Mouse (Mus musculus) G1E (cell line): ENCODE results near the gene Diaph3. TPM values are rescaled to one million over a fixed set of nuclear protein-coding genes. Genes with fewer than 3 reads are reported as not detected.
"Not testable (repeated sequence)": the region's sequence is repeated elsewhere in the genome, so short reads cannot be mapped to it uniquely, and the experiment has no call there.

Source experiments
- ATAC-seq: 2 replicates; pipeline ENCODE4 v1.8.0; 2016; ENCODE audit warnings: mild to moderate bottlenecking; ENCODE audit not compliant: insufficient number of reproducible peaks, poor library complexity, low FRiP score, severe bottlenecking; ENCODE audit errors: extremely low read depth
- DNase-seq: peaks from one replicate; pipeline ENCODE4 v3.0.0; 2012; ENCODE audit warnings: low spot score
- H3K27me3 ChIP-seq: 2 replicates; pipeline ENCODE4 v1.6.1; 2012; ENCODE audit warnings: mild to moderate bottlenecking, low read length, inconsistent platforms; ENCODE audit not compliant: insufficient read depth
- H3K36me3 ChIP-seq: replicated peaks from 2 replicates; pipeline ENCODE3; 2012; ENCODE audit warnings: mild to moderate bottlenecking, inconsistent platforms
- H3K4me1 ChIP-seq: 2 replicates; pipeline ENCODE4 v1.6.1; 2012; ENCODE audit warnings: low read depth, low read length, inconsistent platforms, mixed read lengths; ENCODE audit not compliant: insufficient read depth
- H3K4me3 ChIP-seq: 2 replicates; pipeline ENCODE4 v1.5.1; 2012; ENCODE audit warnings: low read depth, mild to moderate bottlenecking, inconsistent platforms, low read length, moderate library complexity, mixed read lengths
- H3K9me3 ChIP-seq: replicated peaks from 2 replicates; pipeline ENCODE4 v1.6.1; 2012; ENCODE audit warnings: inconsistent platforms
- CTCF ChIP-seq: IDR thresholded peaks from 2 replicates; pipeline ENCODE4 v1.5.1; 2012; ENCODE audit warnings: low read depth, low read length, inconsistent platforms, mixed read lengths
- GATA1 ChIP-seq: IDR thresholded peaks from 2 replicates; pipeline ENCODE4 v1.6.1; 2012; ENCODE audit warnings: borderline replicate concordance, low read length, inconsistent platforms, mixed read lengths
- GATA2 ChIP-seq: IDR thresholded peaks from 2 replicates; pipeline ENCODE4 v1.6.1; 2012; ENCODE audit warnings: low read depth, low read length, inconsistent platforms, borderline replicate concordance
- POLR2AphosphoS5 ChIP-seq: IDR thresholded peaks from 2 replicates; pipeline ENCODE4 v1.6.1; 2012; ENCODE audit warnings: low read depth, low read length, inconsistent platforms; ENCODE audit not compliant: insufficient replicate concordance
- TAL1 ChIP-seq: conservative IDR thresholded peaks from 2 replicates; pipeline ENCODE4 v1.6.1; 2012; ENCODE audit warnings: low read depth, low read length, inconsistent platforms, mixed read lengths
- polyA plus RNA-seq: library from polyadenylated mRNA; stranded (reverse); fragments of >175 nt; gene quantifications from 2 replicates; pipeline ENCODE4 v1.2.3, GENCODE M21; 2012
- total RNA-seq, 2 experiments: library from RNA; stranded (forward) in 1 of 2; stranded (reverse) in 1 of 2; fragments of 200-1000 nt in 1 of 2; fragments of >200 nt in 1 of 2; fragmentation: Nextera tagmentation in 1 of 2; gene quantifications; 2 replicates each; pipeline ENCODE4 v1.2.3; 2014 to 2017

Diaph3 gene
- total and polyA plus RNA-seq, 3 experiments, result 70.5 to 213 (median 152) TPM

DNA sequence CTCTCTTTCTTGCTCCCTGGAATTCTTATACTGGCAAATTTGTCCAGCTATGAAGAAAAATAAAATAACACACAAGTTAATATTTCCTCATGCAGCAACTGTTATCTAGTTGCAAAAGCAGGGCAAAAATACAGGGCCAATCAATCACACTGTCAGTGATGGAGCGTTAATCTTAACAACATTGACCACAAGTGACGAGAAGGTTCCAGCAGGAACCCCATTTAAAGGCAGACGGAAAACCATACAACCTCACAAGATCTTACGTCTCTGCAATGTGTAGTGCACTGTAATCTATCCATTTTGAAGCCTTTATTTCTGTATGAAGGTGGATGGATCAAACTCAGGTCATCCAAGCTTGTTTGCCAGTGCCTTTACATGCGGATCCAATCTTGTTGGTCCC is 49.9 kb downstream of the Diaph3 start:
- Histone ChIP-seq H3K9me3 (peaks cover 9% of the 10 kb centered on the region), H3K27me3 (no peaks in the 10 kb centered on the region), H3K4me1 (no peaks in the 10 kb centered on the region), H3K4me3 (no peak overlapping the region), H3K36me3 (peaks cover 64% of the 10 kb centered on the region)
- no peak for ATAC-seq
- DNase-seq, result no peak
- no peak for TF ChIP-seq POLR2AphosphoS5
- no peak for TF ChIP-seq TAL1
- no peak for TF ChIP-seq CTCF
- TF ChIP-seq GATA1, result no peak
- TF ChIP-seq GATA2, result no peak

DNA sequence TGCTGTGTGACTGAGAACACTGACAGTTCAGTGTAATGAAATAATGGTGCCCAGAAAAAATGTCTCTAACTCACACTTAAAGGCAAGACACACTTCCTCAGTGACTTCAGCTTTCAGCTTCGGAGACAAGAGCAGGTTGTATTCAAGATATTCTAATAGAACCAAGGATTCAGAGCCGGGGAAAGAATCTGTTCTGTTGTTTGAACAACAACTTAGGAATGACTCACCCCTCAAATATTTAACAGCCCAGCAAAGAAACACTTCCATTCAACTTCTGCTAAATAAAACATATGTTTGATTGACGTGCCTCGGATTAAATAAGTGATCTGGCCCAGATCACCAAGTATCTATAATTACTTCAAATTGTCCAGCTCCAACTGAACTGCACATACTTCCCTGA is 52.1 kb downstream of the Diaph3 start:
- ATAC-seq, result no peak
- TF ChIP-seq GATA2 (no peak), TAL1 (no peak), CTCF (no peak), POLR2AphosphoS5 (no peak), GATA1 (no peak)
- Histone ChIP-seq H3K9me3 (peaks cover 9% of the 10 kb centered on the region), H3K4me1 (no peaks in the 10 kb centered on the region), H3K4me3 (no peak overlapping the region), H3K36me3 (peaks cover 56% of the 10 kb centered on the region), H3K27me3 (no peaks in the 10 kb centered on the region)
- DNase-seq, result no peak

- no peaks in the 10 kb centered on the region for H3K27me3 ChIP-seq
- peaks cover 9% of the 10 kb centered on the region for H3K9me3 ChIP-seq
- peaks cover 53% of the 10 kb centered on the region for H3K36me3 ChIP-seq
- TF ChIP-seq TAL1 (no peak), CTCF (no peak), GATA1 (no peak), POLR2AphosphoS5 (no peak), GATA2 (no peak)
- DNase-seq (no peak), ATAC-seq (no peak)
- no peak overlapping the region for H3K4me3 ChIP-seq
- no peaks in the 10 kb centered on the region for H3K4me1 ChIP-seq
These were observed 52.6 kb downstream of the Diaph3 start for GRCm38 (mm10) chr14:87088456-87088855.

DNA sequence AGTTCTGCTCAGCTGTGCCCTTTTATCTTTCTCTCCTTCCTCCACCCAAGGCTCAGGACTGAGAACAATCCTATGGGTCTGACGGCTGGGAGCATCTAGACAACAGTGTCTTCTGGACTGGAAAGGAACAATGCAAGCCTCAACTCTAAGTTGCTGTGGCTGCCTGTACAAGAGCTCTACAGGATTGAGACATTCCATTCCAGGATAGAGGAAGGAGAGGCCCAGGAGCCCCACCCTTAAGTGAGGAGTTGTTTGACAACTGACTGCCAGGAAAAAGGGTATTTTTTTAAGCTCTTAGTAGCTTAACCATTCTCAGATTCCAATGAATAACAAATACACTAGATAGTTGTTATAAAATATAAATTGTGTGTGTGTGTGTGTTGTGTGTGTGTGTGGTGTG is 53.0 kb downstream of the Diaph3 start:
- DNase-seq, result no peak
- no peak overlapping the region for H3K4me3 ChIP-seq
- H3K4me1 ChIP-seq, result no peaks in the 10 kb centered on the region
- H3K9me3 ChIP-seq, result peaks cover 9% of the 10 kb centered on the region
- H3K27me3 ChIP-seq, result no peaks in the 10 kb centered on the region
- no peak for ATAC-seq
- no peak for TF ChIP-seq POLR2AphosphoS5
- TF ChIP-seq TAL1, result no peak
- TF ChIP-seq CTCF, result no peak
- H3K36me3 ChIP-seq, result peaks cover 48% of the 10 kb centered on the region

DNA sequence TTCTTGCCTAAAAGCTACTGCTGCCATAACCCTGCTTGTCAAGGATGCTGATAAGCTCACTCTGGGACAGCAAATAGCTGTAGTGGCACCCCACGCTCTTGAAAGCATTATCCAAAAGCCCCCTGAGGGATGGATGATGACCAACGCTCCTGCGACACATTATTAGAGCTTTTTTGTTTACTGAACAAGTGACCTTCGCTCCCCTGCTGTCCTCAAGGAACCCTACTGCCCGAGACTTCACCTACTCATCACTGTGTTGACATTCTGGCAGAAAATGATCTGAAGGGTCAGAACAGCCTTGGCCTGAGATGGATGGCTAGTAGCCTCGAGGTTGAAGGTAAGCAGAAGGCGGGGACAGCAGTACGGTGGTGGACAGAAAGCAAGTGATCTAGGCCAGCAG is 56.1 kb downstream of the Diaph3 start:
- not testable (repeated sequence) for DNase-seq, H3K9me3 ChIP-seq, H3K27me3 ChIP-seq, ATAC-seq, H3K4me1 ChIP-seq, H3K4me3 ChIP-seq
- peaks cover 42% of the 10 kb centered on the region for H3K36me3 ChIP-seq

DNA sequence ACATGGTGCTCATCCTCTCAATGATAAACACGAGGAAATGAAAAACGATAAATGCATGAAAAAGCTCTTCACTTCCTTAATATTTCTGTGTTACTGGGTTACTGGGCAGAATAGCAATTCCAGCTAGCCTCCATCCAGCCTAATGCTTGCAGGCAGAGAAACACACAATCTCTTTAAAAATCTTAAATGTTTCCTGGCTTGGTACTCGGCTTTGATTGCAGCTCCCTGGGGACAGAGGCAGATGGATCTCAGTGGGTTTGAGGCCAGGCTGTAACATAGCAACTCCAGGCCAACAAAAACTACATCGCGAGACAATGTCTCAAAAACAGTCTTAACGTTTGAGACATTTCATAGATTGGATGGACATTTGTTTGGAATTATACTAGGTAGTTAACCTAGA is 57.1 kb downstream of the Diaph3 start:
- Histone ChIP-seq H3K36me3 (peaks cover 37% of the 10 kb centered on the region), H3K4me3 (no peak overlapping the region), H3K4me1 (no peaks in the 10 kb centered on the region), H3K27me3 (no peaks in the 10 kb centered on the region), H3K9me3 (peaks cover 9% of the 10 kb centered on the region)
- DNase-seq (no peak), ATAC-seq (no peak)
- no peak for TF ChIP-seq POLR2AphosphoS5
- no peak for TF ChIP-seq GATA1
- TF ChIP-seq CTCF, result no peak
- TF ChIP-seq TAL1, result no peak
- no peak for TF ChIP-seq GATA2

- no peaks in the 10 kb centered on the region for H3K4me1 ChIP-seq
- H3K27me3 ChIP-seq, result no peaks in the 10 kb centered on the region
- no peak overlapping the region for H3K4me3 ChIP-seq
- DNase-seq, result no peak
- TF ChIP-seq TAL1 (no peak), GATA2 (no peak), GATA1 (no peak), POLR2AphosphoS5 (no peak), CTCF (no peak)
- H3K9me3 ChIP-seq, result no peaks in the 10 kb centered on the region
- H3K36me3 ChIP-seq, result peaks cover 28% of the 10 kb centered on the region
- no peak for ATAC-seq
These were observed 61.3 kb downstream of the Diaph3 start for GRCm38 (mm10) chr14:87079725-87080124.
